Mouse (Mus musculus) cerebellum, postnatal 10 days (tissue): ENCODE measurements around the gene Limch1.

Experiments used
- DNase-seq, 2 experiments: peaks; one replicate each; pipeline ENCODE4 v3.0.0; 2021; ENCODE audit warnings: mixed read lengths in 2 of 2

Limch1 gene

DNA sequence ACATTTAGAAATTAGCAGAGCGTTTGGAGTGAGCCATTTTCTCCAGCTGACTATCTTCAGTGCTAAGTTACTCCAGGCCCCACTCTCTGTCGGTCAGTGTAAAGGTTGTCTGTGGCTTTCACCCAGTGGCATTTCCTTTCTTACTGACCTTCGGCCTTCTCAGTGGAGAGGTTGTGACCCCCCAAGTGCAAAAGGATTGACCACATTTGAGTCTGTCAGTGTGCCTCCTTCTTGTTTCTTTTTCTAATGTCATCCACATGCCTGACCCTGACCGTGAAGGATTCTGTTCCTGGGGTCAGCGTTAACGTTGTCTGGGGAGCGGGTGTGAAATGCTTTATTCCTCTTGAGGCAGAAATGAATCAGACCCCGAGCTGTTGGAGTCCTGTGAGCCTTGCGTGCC is 191.7 kb downstream of the Limch1 start:
- no peak for DNase-seq

- peak in 1 of 2 experiments; percentile 13 for DNase-seq
Observed at GRCm38 (mm10) chr5:66941710-66942450, 196.3 kb downstream of the Limch1 start.

DNA sequence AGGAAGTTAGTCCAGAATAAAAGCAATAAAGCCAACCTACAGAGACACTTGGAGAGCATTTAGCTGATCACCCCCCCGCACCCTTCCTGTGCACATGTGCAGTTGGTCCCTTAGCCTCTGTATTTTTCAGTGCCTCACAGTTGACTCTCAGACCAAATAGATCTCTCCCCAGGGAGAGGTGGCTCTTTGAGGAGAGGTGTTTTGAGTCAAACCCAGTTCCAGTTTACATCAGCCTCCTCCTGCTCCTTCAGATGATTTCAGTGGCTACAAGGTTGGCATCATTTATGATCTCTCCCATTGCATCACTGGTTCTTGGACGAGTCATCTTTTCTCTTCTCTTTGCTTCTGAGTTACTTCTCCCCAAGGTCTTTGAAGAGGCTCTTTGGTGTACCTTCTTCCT is 197.3 kb downstream of the Limch1 start:
- no peak for DNase-seq

- DNase-seq: peak; percentile 63 to 67
Observed at GRCm38 (mm10) chr5:66943521-66943920, 197.9 kb downstream of the Limch1 start.

DNA sequence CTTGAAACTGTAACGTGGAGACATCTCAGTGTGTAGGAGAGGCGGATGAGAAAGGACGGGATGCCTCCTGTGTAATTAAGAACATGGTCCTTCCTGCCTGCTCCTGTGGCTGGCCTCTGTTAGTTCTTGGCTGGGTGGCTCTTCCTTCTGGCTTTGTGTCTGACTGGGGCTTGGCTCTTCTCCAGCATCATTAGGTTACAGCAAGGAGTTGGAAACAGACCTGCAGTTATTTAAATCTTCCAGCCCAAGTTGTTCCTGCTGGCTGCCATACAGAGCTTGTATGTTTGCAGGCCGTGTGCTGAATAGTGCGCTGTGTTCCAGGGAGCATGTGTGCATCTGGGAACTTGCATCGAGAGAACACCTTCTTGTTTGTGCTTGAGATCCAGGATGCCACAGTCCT is 202.3 kb downstream of the Limch1 start:
- DNase-seq: peak; percentile 70 to 77

DNA sequence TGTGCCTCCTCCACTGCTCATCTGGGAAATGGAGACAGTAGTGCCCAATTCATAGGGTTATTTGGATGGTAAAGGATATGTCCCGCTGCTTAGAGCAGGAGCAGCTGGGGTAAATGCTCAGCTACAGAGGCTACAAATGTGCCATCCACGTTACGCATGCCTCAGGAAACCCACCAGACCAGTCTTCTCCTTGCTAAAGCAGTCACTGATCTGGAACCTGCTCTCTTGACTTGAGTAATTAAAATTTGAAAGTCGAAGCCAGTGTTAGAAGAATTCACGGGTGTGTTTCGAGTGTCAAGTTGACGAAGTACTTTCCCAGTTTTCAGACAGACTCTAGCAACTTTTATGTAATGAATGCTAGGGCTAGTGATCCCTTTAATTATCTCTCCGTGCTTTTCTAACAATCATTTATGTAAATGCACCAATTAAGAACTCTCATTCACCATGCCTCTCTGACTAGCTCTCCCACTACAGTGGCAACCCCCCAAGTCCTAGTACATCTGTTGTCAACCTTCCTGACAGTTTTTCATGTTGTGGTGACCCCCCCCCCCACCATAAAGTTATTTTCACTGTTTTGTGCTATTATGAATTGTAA is 203.6 kb downstream of the Limch1 start:
- DNase-seq: no peak

GRCm38 (mm10) chr5:66953375-66953774 is 207.7 kb downstream of the Limch1 start:
- DNase-seq: no peak

DNA sequence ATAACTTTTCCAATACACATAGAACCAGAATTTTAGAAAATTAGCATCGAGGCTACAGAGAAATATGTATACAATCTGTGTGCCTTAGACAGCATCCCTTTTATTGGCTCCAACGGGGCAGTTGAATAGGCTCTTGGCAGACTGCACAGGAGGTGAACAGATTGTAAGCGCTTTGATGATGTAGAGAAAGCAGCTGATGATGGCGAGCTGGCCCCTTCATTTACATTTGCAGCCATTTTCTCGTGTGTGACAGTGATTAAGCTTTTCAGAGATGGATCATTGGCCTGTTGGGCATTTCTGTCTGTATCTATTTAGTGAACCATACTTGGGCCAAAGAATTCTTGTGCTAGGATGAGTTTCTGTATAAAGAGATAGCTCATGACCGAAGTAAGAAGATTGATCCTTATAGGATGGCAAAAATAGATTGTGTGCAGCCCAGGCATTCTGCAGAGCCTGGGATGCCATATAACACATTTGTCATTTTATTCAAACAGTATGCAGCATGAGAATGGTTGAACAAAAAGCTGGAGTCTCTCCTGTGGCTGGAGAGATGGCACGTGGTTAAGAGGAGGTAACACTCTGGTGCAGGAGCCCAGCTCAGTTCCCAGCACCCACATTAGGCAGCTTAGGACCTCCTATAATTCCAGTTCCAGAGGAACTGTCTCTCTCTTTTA is 208.5 kb downstream of the Limch1 start:
- DNase-seq: peak; percentile 60 to 73

GRCm38 (mm10) chr5:66955245-66955644 is 209.6 kb downstream of the Limch1 start:
- no peak for DNase-seq

DNA sequence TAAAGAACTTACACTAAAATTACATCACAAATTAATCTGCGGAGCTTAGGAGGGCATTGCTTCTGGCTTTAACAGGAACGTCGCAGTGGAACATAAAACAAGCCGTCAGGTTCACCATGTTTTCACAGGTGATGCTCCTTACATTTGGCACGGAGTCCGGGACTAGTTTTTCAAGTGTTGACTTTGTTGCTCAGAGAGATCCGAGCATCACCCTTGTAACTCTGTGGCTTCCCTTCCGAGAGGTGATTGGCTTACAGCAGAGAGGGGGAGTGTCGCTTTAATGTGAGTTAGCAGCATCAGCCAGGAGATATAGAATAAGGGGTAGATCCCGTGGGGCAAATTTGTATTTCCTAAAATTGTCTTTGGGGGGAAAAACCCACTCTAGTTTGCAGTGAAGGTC is 212.0 kb downstream of the Limch1 start:
- DNase-seq: no peak

- DNase-seq: peak in 1 of 2 experiments; percentile 34
Observed at GRCm38 (mm10) chr5:66958118-66958517, 212.5 kb downstream of the Limch1 start.

- peak; percentile 72 to 85 for DNase-seq
Observed at GRCm38 (mm10) chr5:66959968-66960367, 214.3 kb downstream of the Limch1 start.

- no peak for DNase-seq
Observed at GRCm38 (mm10) chr5:66965442-66965841, 219.8 kb downstream of the Limch1 start.

DNA sequence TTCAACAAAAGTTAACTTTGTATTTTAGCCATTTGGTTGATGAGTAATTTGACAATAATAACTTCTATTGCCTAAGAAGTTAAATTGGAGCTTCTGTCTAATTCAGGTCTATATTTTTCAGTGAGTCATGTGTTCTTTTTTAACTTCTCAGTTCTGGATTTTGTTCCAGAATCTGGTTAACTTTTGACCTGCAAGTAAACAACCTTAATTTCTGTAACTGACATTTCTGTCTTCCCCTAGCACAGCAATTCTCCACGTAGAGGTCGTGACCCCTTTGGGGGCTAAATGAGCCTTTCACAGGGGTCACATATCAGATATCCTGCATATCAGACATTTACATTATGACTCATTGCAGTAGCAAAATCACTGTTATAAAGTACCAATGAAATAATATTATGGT is 221.5 kb downstream of the Limch1 start:
- no peak for DNase-seq

DNA sequence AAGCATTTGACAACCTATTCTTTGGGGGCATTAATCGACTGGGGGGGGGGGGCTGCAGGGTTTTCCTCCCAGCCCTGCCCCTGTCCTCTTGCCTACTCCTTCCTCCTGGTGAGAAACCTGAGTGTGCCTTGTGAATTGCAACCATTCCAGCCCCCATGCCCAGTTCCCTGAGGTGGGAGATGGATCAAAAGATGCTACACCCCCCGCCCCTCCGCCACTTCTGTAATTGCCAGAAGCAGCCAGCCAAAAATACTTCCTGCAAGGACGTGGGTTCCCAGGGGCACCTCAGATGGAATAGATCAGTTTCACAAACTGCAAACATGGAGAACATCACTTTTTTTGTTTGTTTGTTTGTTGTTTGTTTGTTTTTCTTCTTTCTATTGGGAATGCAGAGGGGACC is 222.0 kb downstream of the Limch1 start:
- no peak for DNase-seq

DNA sequence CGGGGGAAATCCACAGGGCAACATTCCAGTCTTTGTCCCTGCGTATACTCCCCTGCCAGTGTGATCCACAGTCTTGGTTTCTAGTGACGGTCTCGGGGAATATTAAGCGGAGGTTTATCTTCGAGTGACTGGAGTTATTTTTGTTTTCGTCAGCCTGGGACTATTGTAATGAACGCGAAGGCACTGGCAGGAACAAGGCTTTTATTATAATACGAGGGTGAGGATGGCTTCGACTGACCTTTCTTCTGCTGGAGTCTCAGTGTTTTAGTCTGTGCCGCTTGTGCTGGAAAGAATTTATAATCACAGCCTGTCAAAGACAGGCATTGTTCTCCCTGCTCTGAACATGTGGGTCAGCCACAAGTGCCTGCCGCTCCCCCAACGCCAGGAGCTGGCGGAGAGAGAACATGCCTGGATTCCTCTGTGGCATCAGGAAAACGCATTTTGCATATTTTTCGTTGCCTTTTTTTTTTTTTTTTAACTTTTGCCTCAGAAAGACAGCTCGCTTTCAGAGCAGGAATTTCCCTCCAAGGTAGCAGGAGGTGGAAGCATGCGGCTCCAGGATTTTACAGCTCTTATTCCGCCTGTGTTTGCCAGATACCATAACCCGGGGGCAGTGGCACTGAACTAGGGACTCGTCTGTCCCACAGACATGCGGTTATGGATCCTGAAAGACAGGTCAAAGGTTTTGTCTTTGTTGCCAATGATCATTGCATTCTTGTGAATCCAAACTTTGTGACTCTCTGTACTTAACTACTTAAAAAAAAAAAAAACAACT is 222.6 kb downstream of the Limch1 start:
- DNase-seq: peak; percentile 30 to 47

- no peak for DNase-seq
Observed at GRCm38 (mm10) chr5:66968925-66969711, 223.5 kb downstream of the Limch1 start.

DNA sequence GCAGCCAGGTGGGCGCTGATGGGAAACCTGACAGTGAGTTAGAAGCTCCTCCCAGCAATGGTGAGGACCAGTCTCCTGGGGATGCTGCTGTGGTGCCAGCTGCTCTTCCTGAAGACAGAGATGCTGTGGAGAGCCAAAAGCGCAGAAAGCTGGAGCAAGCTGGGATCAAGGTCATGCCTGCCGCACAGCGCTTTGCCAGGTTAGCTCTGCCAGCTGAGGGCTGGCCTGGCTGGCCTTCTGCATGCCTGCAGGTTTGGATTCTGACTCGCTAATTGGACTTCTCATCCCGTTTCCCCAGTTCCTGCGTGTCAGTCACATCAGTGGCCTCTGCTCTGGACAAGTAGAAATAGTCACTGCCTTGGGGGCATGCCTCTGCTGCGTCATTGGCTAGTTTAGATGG is 230.0 kb downstream of the Limch1 start:
- peak; percentile 59 to 63 for DNase-seq

DNA sequence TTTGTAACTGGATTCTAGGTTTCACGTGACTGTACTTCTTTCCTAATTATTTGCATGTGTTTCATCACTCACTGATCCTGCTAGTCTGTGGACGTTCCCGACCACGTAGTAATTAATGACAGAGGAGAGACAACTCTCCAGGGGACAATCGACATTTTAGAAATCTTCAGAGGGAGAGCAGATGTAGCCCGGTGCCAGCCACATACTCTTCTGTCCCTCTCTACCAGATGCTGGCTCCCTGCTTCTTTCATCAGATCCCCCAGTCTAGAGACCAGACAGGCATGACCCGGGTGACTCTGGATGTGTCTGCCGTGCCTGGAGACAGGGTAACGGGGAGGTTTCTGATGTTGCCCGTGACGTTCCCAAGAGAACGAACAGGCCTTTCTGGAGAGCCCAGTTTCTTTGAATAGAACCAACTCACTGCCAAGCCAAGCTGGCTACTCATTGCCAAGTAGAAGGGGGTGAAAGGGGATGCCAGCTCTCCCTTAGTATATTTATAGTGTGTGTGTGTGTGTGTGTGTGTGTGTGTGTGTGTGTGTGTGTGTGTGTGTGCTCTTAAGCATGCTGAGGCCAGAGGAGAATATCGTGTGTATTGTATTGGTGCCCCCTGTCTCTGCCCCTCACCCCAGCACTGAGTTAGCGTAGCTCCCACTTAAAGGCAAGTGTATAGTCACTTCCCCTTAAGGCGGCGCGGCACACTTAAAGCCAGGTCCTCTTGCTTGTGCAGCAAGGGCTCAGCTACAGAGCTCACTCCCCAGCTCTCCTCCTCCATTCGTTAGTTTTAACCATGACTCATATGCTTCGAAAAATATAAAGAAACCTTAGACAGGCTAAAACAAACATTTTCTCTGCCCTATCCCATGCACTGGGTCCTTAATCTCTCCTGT is 233.9 kb downstream of the Limch1 start:
- peak; percentile 44 to 56 for DNase-seq

DNA sequence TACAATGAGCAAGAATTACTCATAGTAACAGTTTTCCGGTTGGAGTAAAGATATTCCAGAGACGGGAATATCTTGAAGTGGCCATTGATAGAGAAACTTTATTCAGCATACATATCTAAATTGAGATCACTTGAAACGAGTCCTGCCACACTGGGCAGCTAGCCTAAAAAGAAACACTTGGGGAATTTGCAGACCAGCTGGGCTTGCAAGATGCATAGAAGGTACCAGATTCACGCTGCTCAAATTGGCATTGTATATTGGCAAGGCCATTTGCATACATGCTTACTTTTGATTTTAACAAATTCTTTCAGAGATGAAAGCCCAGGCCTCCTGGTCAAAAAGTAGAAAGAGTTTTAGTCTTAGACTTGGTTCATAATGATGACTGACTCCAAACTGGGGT is 235.2 kb downstream of the Limch1 start:
- peak; percentile 44 to 50 for DNase-seq

DNA sequence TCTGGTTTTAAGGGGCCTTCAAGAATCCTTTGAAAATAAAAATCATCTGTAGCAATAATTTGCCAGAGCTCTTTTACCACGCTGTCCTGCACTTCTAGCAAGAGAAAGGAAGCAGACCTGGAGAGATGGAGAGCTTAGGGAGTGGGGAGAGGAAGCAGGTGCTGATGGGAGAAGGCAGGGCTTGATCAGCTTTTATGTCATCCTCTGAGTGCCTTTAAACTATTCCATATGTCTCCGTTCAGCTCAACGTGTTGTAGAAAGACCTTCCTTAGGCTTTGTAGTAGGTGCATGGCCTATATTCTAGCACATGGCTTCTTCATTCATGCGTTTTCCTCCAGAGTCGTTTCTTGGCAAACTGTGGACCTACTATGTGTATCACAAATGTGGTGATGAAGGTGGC is 237.5 kb downstream of the Limch1 start:
- DNase-seq: no peak
